Mouse (Mus musculus): Measurements from ENCODE around the gene Angptl7. TPM values are rescaled to one million over a fixed set of nuclear protein-coding genes. Genes with fewer than 3 reads are reported as not detected.

Gene Angptl7
- polyA plus RNA-seq, 1 experiment from 2014 or later = 0.21 TPM

DNA sequence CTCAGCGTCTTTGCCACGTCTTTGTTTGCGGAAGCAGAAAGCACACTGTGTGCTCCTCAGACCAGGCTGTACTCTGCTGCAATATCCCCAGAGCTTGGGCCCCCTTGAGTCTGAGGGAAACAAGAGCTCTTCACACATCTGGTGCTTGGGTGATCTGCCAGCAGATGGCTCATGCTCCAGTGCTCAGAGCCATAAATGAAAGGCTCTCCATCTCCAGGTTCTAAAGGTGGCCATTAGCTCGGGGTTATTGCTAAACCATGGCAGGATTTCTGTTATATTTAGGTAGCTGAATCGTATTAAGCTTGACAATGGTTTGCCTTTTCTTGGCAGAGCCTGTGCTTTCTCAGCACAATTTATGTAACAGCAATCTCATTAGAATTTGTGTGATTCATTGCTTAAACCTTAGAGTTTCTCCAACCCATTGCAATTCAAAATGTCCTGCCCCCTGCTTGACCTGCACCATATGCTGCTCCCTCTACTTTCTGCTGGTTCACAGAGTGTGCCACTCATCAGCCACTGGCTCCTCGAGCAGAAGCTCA lies 12.8 kb upstream of the Angptl7 start:
- Histone ChIP-seq H3K4me1 (peaks cover 10% of the 10 kb centered on the region), H3K27ac (replicated peaks) (no peak overlapping the region), H3K4me3 (no peak overlapping the region), H3K27me3 (ENCODE audit: low read depth, poor library complexity, severe bottlenecking) (no peaks in the 10 kb centered on the region), H3K36me3 (peaks cover 90% of the 10 kb centered on the region), H3K9me3 (replicated peaks) (no peaks in the 10 kb centered on the region)
- DNase-seq (ENCODE audit: low spot score) = no peak
- WGBS = 87% methylated on average over 6 of the region's 6 CpGs

- H3K4me1 ChIP-seq = 0 out of 2 replicates have a peak, but pooled peaks cover 6% of the 10 kb centered on the region
- peaks cover 86% of the 10 kb centered on the region for H3K36me3 ChIP-seq
- H3K4me3 ChIP-seq = no peak overlapping the region
- H3K27me3 ChIP-seq (ENCODE audit: low read depth, poor library complexity, severe bottlenecking) = no peaks in the 10 kb centered on the region
- 95% methylated on average over 4 of the region's 4 CpGs for WGBS
- DNase-seq (ENCODE audit: low spot score) = no peak
- H3K27ac ChIP-seq (replicated peaks) = no peak overlapping the region
- no peaks in the 10 kb centered on the region for H3K9me3 ChIP-seq (replicated peaks)
Measured at GRCm38 (mm10) chr4:148511334-148511733, 11.1 kb upstream of the Angptl7 start.

GRCm38 (mm10) chr4:148510691-148511090 lies 10.4 kb upstream of the Angptl7 start:
- 93% methylated on average over 4 of the region's 4 CpGs for WGBS
- Histone ChIP-seq H3K27me3 (ENCODE audit: low read depth, poor library complexity, severe bottlenecking) (no peaks in the 10 kb centered on the region), H3K36me3 (peaks cover 86% of the 10 kb centered on the region), H3K9me3 (replicated peaks) (no peaks in the 10 kb centered on the region), H3K4me3 (no peak overlapping the region), H3K4me1 (0 out of 2 replicates have a peak, but pooled peaks cover 6% of the 10 kb centered on the region), H3K27ac (replicated peaks) (no peak overlapping the region)
- no peak for DNase-seq (ENCODE audit: low spot score)

GRCm38 (mm10) chr4:148509450-148510084 lies 9.3 kb upstream of the Angptl7 start:
- 0 out of 2 replicates have a peak, but pooled peaks cover 6% of the 10 kb centered on the region for H3K4me1 ChIP-seq
- H3K4me3 ChIP-seq = no peak overlapping the region
- DNase-seq (ENCODE audit: low spot score) = no peak
- 91% methylated on average over 8 of the region's 8 CpGs for WGBS
- no peaks in the 10 kb centered on the region for H3K27me3 ChIP-seq (ENCODE audit: low read depth, poor library complexity, severe bottlenecking)
- peaks cover 86% of the 10 kb centered on the region for H3K36me3 ChIP-seq
- no peaks in the 10 kb centered on the region for H3K9me3 ChIP-seq (replicated peaks)
- H3K27ac ChIP-seq (replicated peaks) = no peak overlapping the region

GRCm38 (mm10) chr4:148508084-148508849 lies 8.0 kb upstream of the Angptl7 start:
- Histone ChIP-seq H3K27ac (replicated peaks) (no peak overlapping the region), H3K9me3 (replicated peaks) (no peaks in the 10 kb centered on the region), H3K36me3 (peaks cover 86% of the 10 kb centered on the region), H3K4me3 (no peak overlapping the region), H3K4me1 (0 out of 2 replicates have a peak, but pooled peaks cover 6% of the 10 kb centered on the region), H3K27me3 (ENCODE audit: low read depth, poor library complexity, severe bottlenecking) (no peaks in the 10 kb centered on the region)
- WGBS = 97% methylated on average over 14 of the region's 14 CpGs
- no peak for DNase-seq (ENCODE audit: low spot score)

GRCm38 (mm10) chr4:148507585-148507984 lies 7.3 kb upstream of the Angptl7 start:
- no peak overlapping the region for H3K27ac ChIP-seq (replicated peaks)
- 0 out of 2 replicates have a peak, but pooled peaks cover 6% of the 10 kb centered on the region for H3K4me1 ChIP-seq
- no peaks in the 10 kb centered on the region for H3K9me3 ChIP-seq (replicated peaks)
- H3K36me3 ChIP-seq = peaks cover 86% of the 10 kb centered on the region
- 86% methylated on average over 5 of the region's 5 CpGs for WGBS
- no peaks in the 10 kb centered on the region for H3K27me3 ChIP-seq (ENCODE audit: low read depth, poor library complexity, severe bottlenecking)
- H3K4me3 ChIP-seq = no peak overlapping the region
- no peak for DNase-seq (ENCODE audit: low spot score)

- Histone ChIP-seq H3K9me3 (replicated peaks) (no peaks in the 10 kb centered on the region), H3K36me3 (peaks cover 91% of the 10 kb centered on the region), H3K4me1 (0 out of 2 replicates have a peak, but pooled peaks cover 6% of the 10 kb centered on the region), H3K27ac (replicated peaks) (no peak overlapping the region), H3K27me3 (ENCODE audit: low read depth, poor library complexity, severe bottlenecking) (no peaks in the 10 kb centered on the region), H3K4me3 (no peak overlapping the region)
- no peak for DNase-seq (ENCODE audit: low spot score)
- 93% methylated on average over 8 of the region's 8 CpGs for whole genome bisulfite sequencing
Measured at GRCm38 (mm10) chr4:148504497-148504959, 4.3 kb upstream of the Angptl7 start.

GRCm38 (mm10) chr4:148495874-148496689 lies 4.2 kb downstream of the Angptl7 start:
- 88% methylated on average over 25 of the region's 25 CpGs for WGBS
- no peaks in the 10 kb centered on the region for H3K4me1 ChIP-seq
- no peaks in the 10 kb centered on the region for H3K27me3 ChIP-seq (ENCODE audit: low read depth, poor library complexity, severe bottlenecking)
- DNase-seq (ENCODE audit: low spot score) = no peak
- no peak overlapping the region for H3K27ac ChIP-seq (replicated peaks)
- no peaks in the 10 kb centered on the region for H3K9me3 ChIP-seq (replicated peaks)
- no peak overlapping the region for H3K4me3 ChIP-seq
- H3K36me3 ChIP-seq = peaks cover 96% of the 10 kb centered on the region

DNA sequence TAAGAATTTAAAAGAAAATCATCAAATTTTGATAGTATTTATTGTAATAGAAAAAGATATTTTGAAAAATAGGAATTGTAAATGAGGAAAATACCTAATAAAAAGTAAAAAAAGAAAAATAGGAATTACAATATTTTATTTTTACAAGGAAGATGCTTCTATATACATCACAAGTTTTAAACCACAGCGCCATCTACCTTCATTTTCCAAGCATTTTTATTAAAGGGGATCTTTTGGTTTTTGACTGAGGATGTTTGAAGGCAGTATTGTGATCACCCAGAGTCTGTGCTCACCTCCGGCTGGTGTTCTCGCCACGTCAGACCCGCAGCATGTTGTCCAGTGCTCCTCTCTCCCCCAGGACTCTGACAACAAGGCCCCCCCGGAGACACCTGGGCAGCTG lies 5.1 kb downstream of the Angptl7 start:
- no peak overlapping the region for H3K27ac ChIP-seq (replicated peaks)
- WGBS = 93% methylated on average over 6 of the region's 6 CpGs
- DNase-seq (ENCODE audit: low spot score) = no peak
- H3K9me3 ChIP-seq (replicated peaks) = no peaks in the 10 kb centered on the region
- no peaks in the 10 kb centered on the region for H3K4me1 ChIP-seq
- H3K36me3 ChIP-seq = peaks cover 96% of the 10 kb centered on the region
- no peak overlapping the region for H3K4me3 ChIP-seq
- no peaks in the 10 kb centered on the region for H3K27me3 ChIP-seq (ENCODE audit: low read depth, poor library complexity, severe bottlenecking)

DNA sequence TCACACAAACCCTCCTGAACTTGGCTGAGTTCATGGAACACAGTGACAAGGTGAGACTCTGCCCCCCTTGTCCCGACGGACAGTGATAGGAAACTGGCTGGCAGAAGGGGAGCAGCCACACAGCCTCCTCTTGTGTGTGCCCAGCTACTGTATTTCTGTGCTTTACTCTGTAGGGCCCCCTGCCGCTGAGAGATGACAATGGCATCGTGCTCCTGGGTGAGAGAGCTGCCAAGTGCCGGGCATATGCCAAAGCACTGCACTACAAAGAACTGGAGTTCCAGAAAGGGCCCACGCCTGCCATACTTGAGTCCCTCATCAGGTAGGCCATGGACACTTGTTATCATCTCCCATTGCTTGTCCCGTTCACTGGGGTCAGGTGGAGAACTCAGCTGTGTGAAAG lies 8.8 kb downstream of the Angptl7 start:
- Histone ChIP-seq H3K36me3 (peaks cover 97% of the 10 kb centered on the region), H3K4me1 (no peaks in the 10 kb centered on the region), H3K9me3 (replicated peaks) (no peaks in the 10 kb centered on the region), H3K27ac (replicated peaks) (no peak overlapping the region), H3K4me3 (no peak overlapping the region), H3K27me3 (ENCODE audit: low read depth, poor library complexity, severe bottlenecking) (no peaks in the 10 kb centered on the region)
- WGBS = 90% methylated on average over 7 of the region's 7 CpGs
- no peak for DNase-seq (ENCODE audit: low spot score)

DNA sequence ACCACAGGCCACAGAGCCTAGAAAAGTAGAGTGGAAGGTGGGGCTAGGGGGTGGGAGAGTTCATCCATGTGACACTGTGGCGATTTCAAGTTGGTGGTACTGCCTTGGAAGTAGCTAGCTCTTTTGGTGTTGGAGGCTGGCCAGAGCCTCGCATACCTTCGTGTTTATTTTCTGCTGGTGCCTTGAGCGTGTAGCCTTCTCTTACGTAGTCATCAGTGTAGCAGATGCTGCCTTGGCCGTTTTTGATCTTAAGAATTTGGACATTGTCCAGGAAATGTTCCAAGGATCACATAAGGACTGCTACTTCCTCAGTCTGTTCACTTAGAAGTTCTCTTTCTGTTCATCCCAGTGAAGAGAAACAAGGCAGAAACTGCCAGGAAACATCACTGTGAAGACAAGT lies 9.8 kb downstream of the Angptl7 start:
- Histone ChIP-seq H3K4me1 (no peaks in the 10 kb centered on the region), H3K36me3 (peaks cover 97% of the 10 kb centered on the region), H3K4me3 (no peak overlapping the region), H3K27ac (replicated peaks) (no peak overlapping the region), H3K27me3 (ENCODE audit: low read depth, poor library complexity, severe bottlenecking) (no peaks in the 10 kb centered on the region), H3K9me3 (replicated peaks) (no peaks in the 10 kb centered on the region)
- WGBS = 94% methylated on average over 6 of the region's 6 CpGs
- DNase-seq (ENCODE audit: low spot score) = no peak

DNA sequence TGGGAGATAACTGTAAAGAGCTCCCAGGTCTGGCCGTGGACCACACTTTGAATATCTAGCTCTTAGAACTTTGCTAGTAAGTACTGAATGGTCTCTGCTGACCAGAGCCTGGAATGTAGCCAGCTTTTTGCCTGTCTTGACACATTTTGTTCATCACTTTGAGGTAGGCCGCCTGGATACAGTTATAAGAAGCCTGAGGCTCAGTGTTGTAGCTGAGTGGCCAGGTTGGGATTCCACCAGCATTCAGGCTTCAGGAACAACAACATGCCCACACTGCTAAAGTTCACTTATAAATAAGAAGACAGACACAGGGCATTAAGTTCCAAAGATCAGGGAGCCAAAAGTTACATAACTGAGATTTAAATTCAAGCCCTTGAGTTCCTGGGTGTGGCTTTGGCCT lies 12.4 kb downstream of the Angptl7 start:
- H3K4me1 ChIP-seq = no peaks in the 10 kb centered on the region
- no peak overlapping the region for H3K4me3 ChIP-seq
- H3K27me3 ChIP-seq (ENCODE audit: low read depth, poor library complexity, severe bottlenecking) = no peaks in the 10 kb centered on the region
- 85% methylated on average over 2 of the region's 2 CpGs for WGBS
- no peak for DNase-seq (ENCODE audit: low spot score)
- H3K27ac ChIP-seq (replicated peaks) = no peak overlapping the region
- H3K36me3 ChIP-seq = peaks cover 100% of the 10 kb centered on the region
- no peaks in the 10 kb centered on the region for H3K9me3 ChIP-seq (replicated peaks)
